Mouse (Mus musculus) megakaryocyte, adult 5-6 weeks (primary cell): Measurements from ENCODE around the gene Defb38. TPM values are rescaled to one million over a fixed set of nuclear protein-coding genes. Genes with fewer than 3 reads are reported as not detected.

Experiments
- ATAC-seq: 2 replicates; pipeline ENCODE4 v1.8.0; 2016; ENCODE audit warnings: mild to moderate bottlenecking, inconsistent platforms; ENCODE audit not compliant: poor library complexity, severe bottlenecking
- total RNA-seq, 2 experiments: library from RNA; stranded (forward) in 1 of 2; stranded (reverse) in 1 of 2; fragments of 153-499, 151-499 nt in 1 of 2; fragments of 221-1000, 200-1000 nt in 1 of 2; gene quantifications; 2 replicates each; pipeline versions ENCODE4 v1.2.3 to v1.2.4; 2015 to 2017

The Defb38 gene
- total RNA-seq (2015) (not detected in 2 replicates), total RNA-seq (2017) (not detected in 2 replicates)

- no peak for ATAC-seq
Observed at GRCm38 (mm10) chr8:19026466-19026865, at the start of gene Defb38. Gene Defb38, minus strand, starts transcription at chr8:19026566.

DNA sequence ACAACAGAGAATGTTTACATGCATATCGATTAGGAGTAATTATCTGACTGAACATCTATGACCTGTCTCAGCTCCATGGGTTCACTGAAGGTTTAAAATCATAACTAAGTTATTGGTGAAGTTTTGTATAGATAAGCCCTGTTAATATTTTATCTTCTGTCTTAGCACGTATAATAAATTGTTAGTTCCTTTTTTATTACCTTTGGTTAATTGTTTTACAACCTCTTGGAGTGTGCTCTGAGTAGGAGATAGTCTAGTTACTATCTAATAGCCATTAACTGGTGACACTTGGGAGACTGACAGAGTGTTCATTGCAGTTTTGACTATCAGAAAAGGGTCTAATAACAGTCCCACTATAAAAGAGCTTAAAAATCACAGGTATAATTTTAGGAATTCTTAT is 39.6 kb upstream of the Defb38 start:
- no peak for ATAC-seq

- ATAC-seq: no peak
Observed at GRCm38 (mm10) chr8:19064710-19065109, 38.3 kb upstream of the Defb38 start, which contains the start of gene Defb39. Gene Defb39, minus strand, starts transcription at chr8:19064810.

GRCm38 (mm10) chr8:19062891-19063290 is 36.5 kb upstream of the Defb38 start:
- no peak for ATAC-seq

GRCm38 (mm10) chr8:19045242-19045641 is 18.9 kb upstream of the Defb38 start:
- ATAC-seq: no peak

Other genes starting within 250 kb of the Defb38 start
- 1.8 and 4.8 TPM in 2 replicates for gene Defb40, start 48.3 kb downstream of the Defb38 start, total RNA-seq (2015)
- gene Defb40, start 48.3 kb downstream of the Defb38 start, total RNA-seq (2017): 0.73 and 1.2 TPM in 2 replicates
- not detected in 2 replicates for gene Defb37, start 35.5 kb downstream of the Defb38 start, total RNA-seq (2015)
- not detected in 2 replicates for gene Defb37, start 35.5 kb downstream of the Defb38 start, total RNA-seq (2017)
- not detected in 2 replicates for gene Defb39, start 38.2 kb upstream of the Defb38 start, total RNA-seq (2015)
- not detected in 2 replicates for gene Defb39, start 38.2 kb upstream of the Defb38 start, total RNA-seq (2017)
- gene Defb12, start 88.3 kb upstream of the Defb38 start, total RNA-seq (2015): not detected in 2 replicates
- not detected in 2 replicates for gene Defb12, start 88.3 kb upstream of the Defb38 start, total RNA-seq (2017)
- gene Defb34, start 97.2 kb upstream of the Defb38 start, total RNA-seq (2015): not detected in 2 replicates
- gene Defb34, start 97.2 kb upstream of the Defb38 start, total RNA-seq (2017): not detected in 2 replicates
- gene Gm45826, start 114.2 kb upstream of the Defb38 start, total RNA-seq (2015): not detected in 2 replicates
- not detected in 2 replicates for gene Gm45826, start 114.2 kb upstream of the Defb38 start, total RNA-seq (2017)
- gene Defb14, start 167.8 kb upstream of the Defb38 start, total RNA-seq (2015): not detected in 2 replicates
- gene Defb14, start 167.8 kb upstream of the Defb38 start, total RNA-seq (2017): not detected in 2 replicates
- gene Defb4, start 172.1 kb upstream of the Defb38 start, total RNA-seq (2015): not detected in 2 replicates
- gene Defb4, start 172.1 kb upstream of the Defb38 start, total RNA-seq (2017): not detected in 2 replicates
- not detected in 2 replicates for gene Defb6, start 198.9 kb upstream of the Defb38 start, total RNA-seq (2015)
- gene Defb6, start 198.9 kb upstream of the Defb38 start, total RNA-seq (2017): not detected in 2 replicates
- gene Defb46, start 213.3 kb upstream of the Defb38 start, total RNA-seq (2015): not detected in 2 replicates
- gene Defb46, start 213.3 kb upstream of the Defb38 start, total RNA-seq (2017): not detected in 2 replicates
- gene Defb5, start 221.0 kb upstream of the Defb38 start, total RNA-seq (2015): not detected in 2 replicates
- gene Defb5, start 221.0 kb upstream of the Defb38 start, total RNA-seq (2017): not detected in 2 replicates